Mouse (Mus musculus): ENCODE measurements around the gene Ubash3b. TPM values are rescaled to one million over a fixed set of nuclear protein-coding genes. Genes with fewer than 3 reads are reported as not detected.
A peak's percentile ranks its signal among the peaks of the same experiment; 100 is the strongest.

Gene Ubash3b
- total RNA-seq, 1 experiment, result 2.8 TPM

DNA sequence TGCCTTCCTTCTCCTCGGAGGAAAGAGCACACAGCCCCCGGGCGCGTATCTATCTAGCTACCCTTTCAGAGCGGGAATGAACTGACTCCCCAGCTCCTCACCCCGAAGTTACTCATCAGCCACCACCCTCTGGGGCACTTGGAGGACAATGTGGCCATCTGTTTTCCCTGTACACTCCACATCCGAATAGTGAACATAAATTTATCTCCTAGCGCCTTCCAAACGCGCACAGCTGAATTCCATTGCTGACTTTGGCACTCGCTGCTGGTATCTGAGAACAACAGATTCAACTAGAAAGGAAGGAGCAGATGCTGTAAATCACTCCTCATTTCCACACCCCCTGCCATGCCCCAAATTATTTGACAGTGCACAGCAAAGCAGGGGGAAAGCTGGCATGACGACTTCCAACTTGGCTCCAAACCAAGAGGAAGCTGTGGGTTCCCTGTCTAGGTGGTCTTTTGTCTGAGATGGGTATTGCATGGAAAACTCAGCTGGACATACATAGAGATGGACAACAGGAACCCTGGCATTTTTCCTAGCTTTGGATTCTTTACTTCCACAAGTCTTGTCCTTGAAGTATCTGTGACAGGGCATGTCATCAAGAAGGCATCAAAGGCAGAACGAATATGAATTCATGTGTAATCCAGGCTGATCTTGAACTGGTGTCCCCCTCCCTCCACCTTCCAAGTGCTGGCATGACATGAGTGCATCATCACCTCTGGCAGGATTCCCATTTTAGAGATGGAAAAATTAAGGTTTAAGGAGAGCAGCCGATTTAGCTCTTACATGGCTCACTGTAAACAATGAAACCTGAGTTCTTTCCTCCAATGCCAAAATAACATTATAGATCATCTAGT lies 52.9 kb downstream of the Ubash3b start:
- Histone ChIP-seq H3K4me3 (ENCODE audit: insufficient read depth in 1 of 2, low read depth in 1 of 2, low read length in 2 of 2, poor library complexity in 1 of 2, severe bottlenecking in 1 of 2) (no peak overlapping the region), H3K27ac (ENCODE audit: insufficient read depth, low read depth, low read length, poor library complexity, severe bottlenecking) (no peak overlapping the region), H3K4me1 (ENCODE audit: control insufficient read depth in 2 of 2, insufficient read depth in 2 of 2, low read length in 2 of 2, poor library complexity in 1 of 2) (peaks cover 2 to 5% of the 10 kb centered on the region in 2 experiments; a peak in 1 of 4 replicates), H3K36me3 (ENCODE audit: control insufficient read depth, insufficient read depth, low read length, poor library complexity, severe bottlenecking) (no peaks in the 10 kb centered on the region), H3K9ac (ENCODE audit: insufficient read depth, low read depth, low read length, poor library complexity, severe bottlenecking) (no peak overlapping the region), H3K9me3 (ENCODE audit: control insufficient read depth, insufficient read depth, low read depth, low read length) (no peaks in the 10 kb centered on the region)
- in situ Hi-C loops (cut with MboI; ENCODE audit: low sequenced_read_pairs in 2 of 2, unreplicated experiment in 2 of 2), result no loop called here
- no peak for DNase-seq (ENCODE audit: low read depth, low spot score)
- no peak for TF ChIP-seq CHD2 (IDR thresholded peaks at IDR 0.05; ENCODE audit: low read depth, low read length)
- no peak for TF ChIP-seq ZC3H11A (IDR thresholded peaks at IDR 0.05; ENCODE audit: borderline replicate concordance, low read depth, low read length)
- no peak for TF ChIP-seq HCFC1 (IDR thresholded peaks at IDR 0.05; ENCODE audit: borderline replicate concordance, insufficient read depth, low read length)
- TF ChIP-seq MAFK (IDR thresholded peaks at IDR 0.05; ENCODE audit: insufficient read depth, low read depth, low read length), result no peak
- TF ChIP-seq ZNF384 (IDR thresholded peaks at IDR 0.05; ENCODE audit: low read depth, low read length), result no peak

DNA sequence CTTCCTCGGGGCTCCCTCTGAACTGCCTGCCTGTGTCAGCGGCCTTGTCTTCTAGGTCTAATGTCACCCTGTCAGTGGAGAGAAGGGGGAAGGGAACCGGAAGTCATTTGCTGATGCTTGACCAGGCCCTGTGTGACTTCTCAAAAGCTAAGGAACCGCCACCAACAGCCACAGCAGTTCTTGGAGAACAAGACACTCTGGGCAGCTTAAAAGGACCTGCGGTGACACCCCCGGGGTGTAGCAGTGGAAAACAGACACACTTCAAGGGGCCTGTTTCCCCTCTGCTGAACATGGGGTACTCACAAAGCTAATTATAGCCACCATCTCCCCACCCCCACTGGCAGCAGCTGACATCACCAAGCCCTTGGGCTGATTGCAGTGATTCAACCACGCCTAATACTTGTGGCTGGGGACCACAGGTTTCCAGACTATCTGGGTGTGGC lies 56.3 kb downstream of the Ubash3b start:
- Histone ChIP-seq H3K4me3 (ENCODE audit: insufficient read depth in 1 of 2, low read depth in 1 of 2, low read length in 2 of 2, poor library complexity in 1 of 2, severe bottlenecking in 1 of 2) (no peak overlapping the region), H3K4me1 (ENCODE audit: control insufficient read depth in 2 of 2, insufficient read depth in 2 of 2, low read length in 2 of 2, poor library complexity in 1 of 2) (peaks cover 2 to 5% of the 10 kb centered on the region in 2 experiments; a peak in 1 of 4 replicates), H3K9me3 (ENCODE audit: control insufficient read depth, insufficient read depth, low read depth, low read length) (no peaks in the 10 kb centered on the region), H3K27ac (ENCODE audit: insufficient read depth, low read depth, low read length, poor library complexity, severe bottlenecking) (no peak overlapping the region), H3K9ac (ENCODE audit: insufficient read depth, low read depth, low read length, poor library complexity, severe bottlenecking) (no peak overlapping the region), H3K36me3 (ENCODE audit: control insufficient read depth, insufficient read depth, low read length, poor library complexity, severe bottlenecking) (no peaks in the 10 kb centered on the region)
- DNase-seq (ENCODE audit: low read depth, low spot score), result peak; percentile 19
- in situ Hi-C loops (cut with MboI; ENCODE audit: low sequenced_read_pairs in 2 of 2, unreplicated experiment in 2 of 2), result no loop called here
- no peak for TF ChIP-seq ZC3H11A (IDR thresholded peaks at IDR 0.05; ENCODE audit: borderline replicate concordance, low read depth, low read length)
- TF ChIP-seq ZNF384 (IDR thresholded peaks at IDR 0.05; ENCODE audit: low read depth, low read length), result no peak
- no peak for TF ChIP-seq HCFC1 (IDR thresholded peaks at IDR 0.05; ENCODE audit: borderline replicate concordance, insufficient read depth, low read length)
- no peak for TF ChIP-seq MAFK (IDR thresholded peaks at IDR 0.05; ENCODE audit: insufficient read depth, low read depth, low read length)
- no peak for TF ChIP-seq CHD2 (IDR thresholded peaks at IDR 0.05; ENCODE audit: low read depth, low read length)

DNA sequence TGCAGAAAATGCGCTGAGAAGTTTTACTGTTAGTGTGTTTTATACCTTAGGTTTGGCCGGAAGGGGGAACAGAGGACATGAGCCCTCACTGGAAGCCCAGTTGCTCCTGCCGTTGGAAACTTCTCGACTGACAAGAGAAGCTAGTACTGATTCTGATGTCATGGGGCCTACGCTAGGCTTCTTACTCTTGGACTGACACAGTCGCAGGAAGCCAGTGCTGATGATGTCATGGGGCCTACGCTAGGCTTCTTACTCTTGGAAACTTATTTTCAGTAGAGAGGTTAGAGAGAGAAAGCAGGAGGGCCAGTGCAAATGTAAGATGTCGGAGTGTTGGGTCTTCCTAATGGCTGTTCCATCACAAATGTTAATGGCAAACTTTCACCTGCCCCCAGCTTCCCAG lies 57.8 kb downstream of the Ubash3b start:
- Histone ChIP-seq H3K9me3 (ENCODE audit: control insufficient read depth, insufficient read depth, low read depth, low read length) (no peaks in the 10 kb centered on the region), H3K4me1 (ENCODE audit: control insufficient read depth in 2 of 2, insufficient read depth in 2 of 2, low read length in 2 of 2, poor library complexity in 1 of 2) (peaks cover 2 to 5% of the 10 kb centered on the region in 2 experiments; a peak in 1 of 4 replicates), H3K9ac (ENCODE audit: insufficient read depth, low read depth, low read length, poor library complexity, severe bottlenecking) (no peak overlapping the region), H3K36me3 (ENCODE audit: control insufficient read depth, insufficient read depth, low read length, poor library complexity, severe bottlenecking) (no peaks in the 10 kb centered on the region), H3K27ac (ENCODE audit: insufficient read depth, low read depth, low read length, poor library complexity, severe bottlenecking) (no peak overlapping the region), H3K4me3 (ENCODE audit: insufficient read depth in 1 of 2, low read depth in 1 of 2, low read length in 2 of 2, poor library complexity in 1 of 2, severe bottlenecking in 1 of 2) (no peak overlapping the region)
- in situ Hi-C loops (cut with MboI; ENCODE audit: low sequenced_read_pairs in 2 of 2, unreplicated experiment in 2 of 2), result no loop called here
- no peak for TF ChIP-seq CHD2 (IDR thresholded peaks at IDR 0.05; ENCODE audit: low read depth, low read length)
- no peak for TF ChIP-seq ZNF384 (IDR thresholded peaks at IDR 0.05; ENCODE audit: low read depth, low read length)
- no peak for TF ChIP-seq ZC3H11A (IDR thresholded peaks at IDR 0.05; ENCODE audit: borderline replicate concordance, low read depth, low read length)
- DNase-seq (ENCODE audit: low read depth, low spot score), result no peak

DNA sequence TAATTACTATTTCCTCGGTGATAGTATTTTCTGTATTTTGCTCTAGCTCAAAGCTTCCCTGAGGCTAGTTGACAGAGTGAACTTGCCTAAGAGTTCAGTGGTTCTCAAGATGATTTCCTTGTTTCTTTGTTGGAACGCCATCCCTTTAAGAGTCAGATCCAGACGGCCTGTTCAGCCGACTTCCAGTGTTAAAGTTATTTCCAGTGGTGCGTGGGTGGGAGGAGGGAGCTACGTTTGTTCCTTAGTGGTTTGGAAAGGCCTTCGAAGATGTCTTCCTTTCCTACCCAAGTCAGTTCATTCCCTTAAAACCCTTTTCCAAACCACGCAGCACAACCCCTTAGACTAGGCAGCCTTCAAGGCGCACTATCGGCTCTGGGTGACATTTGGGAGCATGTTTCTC lies 58.9 kb downstream of the Ubash3b start:
- Histone ChIP-seq H3K4me1 (ENCODE audit: control insufficient read depth in 2 of 2, insufficient read depth in 2 of 2, low read length in 2 of 2, poor library complexity in 1 of 2) (peaks cover 2 to 5% of the 10 kb centered on the region in 2 experiments; a peak in 1 of 4 replicates), H3K36me3 (ENCODE audit: control insufficient read depth, insufficient read depth, low read length, poor library complexity, severe bottlenecking) (no peaks in the 10 kb centered on the region), H3K4me3 (ENCODE audit: insufficient read depth in 1 of 2, low read depth in 1 of 2, low read length in 2 of 2, poor library complexity in 1 of 2, severe bottlenecking in 1 of 2) (no peak overlapping the region), H3K27ac (ENCODE audit: insufficient read depth, low read depth, low read length, poor library complexity, severe bottlenecking) (no peak overlapping the region), H3K9ac (ENCODE audit: insufficient read depth, low read depth, low read length, poor library complexity, severe bottlenecking) (no peak overlapping the region), H3K9me3 (ENCODE audit: control insufficient read depth, insufficient read depth, low read depth, low read length) (no peaks in the 10 kb centered on the region)
- no peak for DNase-seq (ENCODE audit: low read depth, low spot score)
- in situ Hi-C loops (cut with MboI; ENCODE audit: low sequenced_read_pairs in 2 of 2, unreplicated experiment in 2 of 2), result no loop called here
- TF ChIP-seq HCFC1 (IDR thresholded peaks at IDR 0.05; ENCODE audit: borderline replicate concordance, insufficient read depth, low read length), result no peak
- TF ChIP-seq ZC3H11A (IDR thresholded peaks at IDR 0.05; ENCODE audit: borderline replicate concordance, low read depth, low read length), result no peak
- no peak for TF ChIP-seq ZNF384 (IDR thresholded peaks at IDR 0.05; ENCODE audit: low read depth, low read length)
- TF ChIP-seq MAFK (IDR thresholded peaks at IDR 0.05; ENCODE audit: insufficient read depth, low read depth, low read length), result no peak
- TF ChIP-seq CHD2 (IDR thresholded peaks at IDR 0.05; ENCODE audit: low read depth, low read length), result no peak
